Mouse (Mus musculus) heart, postnatal 10 days (tissue): Measurements from ENCODE around the gene Mtmr14. TPM values are rescaled to one million over a fixed set of nuclear protein-coding genes. Genes with fewer than 3 reads are reported as not detected.

Experiments used
- DNase-seq, 2 experiments: peaks; one replicate each; pipeline ENCODE4 v3.0.0; 2021
- intact Hi-C: fragments of 180-260 bp; cut with DNase I; formaldehyde crosslinking; loops from one replicate; pipeline ENCODE4 v1.15.1; 2025
- total RNA-seq, 2 experiments: library from RNA; stranded (reverse); gene quantifications; 2 replicates each; pipeline ENCODE4 v1.2.3; 2021

Gene Mtmr14
- total RNA-seq, 2 experiments from 2014 or later = 15.5 to 16.1 TPM

DNA sequence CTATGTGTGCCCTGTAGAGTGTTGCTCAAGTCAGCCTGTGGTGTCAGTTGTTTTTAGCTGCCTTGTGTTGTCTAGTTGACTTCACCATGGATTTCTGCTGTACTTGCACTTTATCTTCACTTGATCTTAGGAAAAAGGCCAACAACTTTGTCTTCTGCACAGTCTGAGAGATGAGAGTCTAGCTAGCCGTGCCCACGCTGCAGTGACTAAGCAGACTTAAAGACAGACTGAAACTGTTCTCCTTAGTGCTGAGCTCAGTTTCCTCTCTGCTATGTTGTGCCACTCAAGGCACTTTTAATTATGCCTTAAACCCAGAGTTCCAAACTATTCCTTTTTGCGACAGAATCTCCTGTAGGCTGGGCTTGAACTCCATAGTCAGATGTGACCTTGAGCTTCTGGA, 78.3 kb downstream of the Mtmr14 start:
- intact Hi-C loops = no loop called here
- DNase-seq = no peak

DNA sequence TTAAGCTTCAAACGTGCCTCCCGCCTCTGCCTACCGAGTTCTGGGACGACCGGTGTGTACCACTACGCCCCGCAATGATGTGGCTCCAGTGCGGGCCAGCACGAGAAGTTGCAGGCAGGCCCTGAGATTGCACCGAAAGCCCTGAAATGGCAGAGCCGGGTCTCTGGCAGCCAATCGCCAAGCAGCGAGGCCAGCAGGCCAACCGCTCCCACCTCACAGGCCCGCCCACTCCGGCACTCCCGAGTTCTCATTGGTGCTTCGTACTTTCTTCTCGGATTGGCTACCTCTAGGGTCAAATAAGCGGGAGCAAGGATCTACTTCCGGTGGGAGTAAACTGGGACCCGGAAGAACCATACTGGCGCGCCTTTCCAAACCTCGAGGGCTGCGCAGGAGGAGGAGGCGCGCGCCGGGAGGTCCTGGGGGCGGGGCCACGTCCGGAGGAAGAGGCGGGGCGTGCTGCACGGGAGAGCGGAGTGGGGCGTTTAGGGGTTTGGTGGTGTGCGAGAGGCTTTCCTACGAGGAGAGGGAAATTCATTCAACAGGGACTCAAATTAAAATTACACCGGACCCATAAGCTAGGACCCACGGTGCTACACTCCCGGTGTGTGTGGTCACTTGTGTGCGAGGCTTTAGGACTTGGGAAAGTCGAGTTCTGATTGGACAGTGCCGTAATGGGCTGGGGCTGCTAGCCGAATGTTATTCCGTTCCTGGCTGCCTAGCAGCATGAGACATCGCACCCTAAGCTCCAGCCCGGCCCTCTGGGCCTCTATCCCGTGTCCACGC, 89.1 kb downstream of the Mtmr14 start, which contains the start of gene Ogg1:
Ogg1 (plus strand) TSS at position 440 of the 783 bp plus-strand sequence.
- DNase-seq = peak; percentile 99
- intact Hi-C loops = loop anchor here (1.0 kb wide), 1 partner anchor 19 kb away; the partner anchor contains the start of gene Brpf1

DNA sequence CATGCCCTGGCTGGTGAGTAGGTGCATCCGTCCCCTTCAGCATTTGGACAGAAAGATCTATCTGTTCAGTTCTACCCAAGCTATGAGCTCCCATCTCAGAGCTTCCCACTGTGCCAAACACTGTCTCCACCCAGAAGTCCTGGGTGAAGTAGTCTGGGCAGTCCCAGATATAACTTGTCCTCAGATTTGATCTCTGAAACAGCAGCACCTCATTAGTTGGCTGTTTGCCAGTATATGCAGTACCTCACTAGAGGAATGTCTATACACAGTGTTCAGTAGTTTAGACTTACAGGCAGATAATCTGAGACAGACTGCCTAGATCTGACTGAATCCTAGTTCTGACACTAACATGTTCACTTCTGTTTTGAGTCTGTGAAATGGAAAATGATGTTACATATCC, 91.8 kb downstream of the Mtmr14 start:
- intact Hi-C loops = no loop called here
- DNase-seq = no peak

DNA sequence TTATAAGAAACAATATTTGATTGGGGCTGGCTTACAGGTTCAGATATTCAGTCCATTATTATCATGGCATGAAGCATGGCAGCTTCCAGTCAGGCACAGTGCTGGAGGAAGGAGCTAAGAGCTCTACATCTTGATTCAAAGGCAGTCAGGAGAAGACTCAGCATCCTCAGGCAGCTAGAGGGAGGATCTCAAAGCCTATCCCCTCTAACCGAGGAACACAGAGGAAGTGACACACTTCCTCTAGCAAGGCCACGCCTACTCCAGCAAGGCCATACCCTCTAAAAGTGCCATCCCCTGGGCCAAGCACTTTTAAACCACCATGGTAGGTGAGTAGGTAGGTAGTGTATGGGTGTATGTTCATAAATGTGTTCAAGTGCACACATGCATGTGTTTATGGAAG, 92.9 kb downstream of the Mtmr14 start:
- no peak for DNase-seq
- intact Hi-C loops = no loop called here

Other genes starting within 250 kb of the Mtmr14 start
- gene Thumpd3, start 191.6 kb upstream of the Mtmr14 start, total RNA-seq = 10 to 100 TPM; 20.3 to 21.8 TPM
- gene Setd5, start 160.5 kb upstream of the Mtmr14 start, total RNA-seq = 10 to 100 TPM; 70.3 to 74.2 TPM
- gene Lhfpl4, start 42.5 kb upstream of the Mtmr14 start, total RNA-seq = under 1 TPM; 0.41 to 0.47 TPM
- gene Cpne9, start 44.5 kb downstream of the Mtmr14 start, total RNA-seq = not detected
- gene Brpf1, start 69.3 kb downstream of the Mtmr14 start, total RNA-seq = 10 to 100 TPM; 20.1 to 21.8 TPM
- 1 to 10 TPM; 7.1 to 7.2 TPM for gene Ogg1, start 89.1 kb downstream of the Mtmr14 start, total RNA-seq
- 10 to 100 TPM; 67.2 to 76.7 TPM for gene Camk1, start 106.1 kb downstream of the Mtmr14 start, total RNA-seq
- 10 to 100 TPM; 22.0 to 23.5 TPM for gene Tada3, start 140.0 kb downstream of the Mtmr14 start, total RNA-seq
- 100 to 1,000 TPM; 124 to 138 TPM for gene Arpc4, start 140.3 kb downstream of the Mtmr14 start, total RNA-seq
- 1 to 10 TPM in 1 of 2 experiments, under 1 TPM in 1; 0.92 to 2.2 TPM for gene Ttll3, start 151.4 kb downstream of the Mtmr14 start, total RNA-seq
- gene Rpusd3, start 181.5 kb downstream of the Mtmr14 start, total RNA-seq = 10 to 100 TPM in 1 of 2 experiments, 1 to 10 TPM in 1; 8.9 to 14.3 TPM
- 10 to 100 TPM in 1 of 2 experiments, 1 to 10 TPM in 1; 9.6 to 41.2 TPM for gene Cidec, start 197.9 kb downstream of the Mtmr14 start, total RNA-seq
- gene Jagn1, start 204.7 kb downstream of the Mtmr14 start, total RNA-seq = 10 to 100 TPM; 26.8 to 28.2 TPM
- 1 to 10 TPM; 1.1 to 1.2 TPM for gene Il17re, start 220.6 kb downstream of the Mtmr14 start, total RNA-seq
- 10 to 100 TPM in 1 of 2 experiments, 1 to 10 TPM in 1; 8.9 to 11.3 TPM for gene Il17rc, start 233.6 kb downstream of the Mtmr14 start, total RNA-seq
- gene Creld1, start 245.5 kb downstream of the Mtmr14 start, total RNA-seq = 10 to 100 TPM; 38.9 to 41.6 TPM